Mouse (Mus musculus): ENCODE measurements at regions not wholly inside any gene's neighbourhood (a gene's known extent, or its start where the extent isn't known, plus 50 kb on each side); places are given as distances from the start of the nearest gene placed in this dataset.

GRCm38 (mm10) chr1:35338184-35338583 is 488.4 kb downstream of the Plekhb2 start:
- TF ChIP-seq CTCF (conservative IDR thresholded peaks at IDR 0.05; ENCODE audit: insufficient read depth, insufficient read length, low read depth, low read length) (no peak), POLR2A (IDR thresholded peaks at IDR 0.05; ENCODE audit: low read depth, low read length) (no peak)

Measured in kidney, adult 2 months (tissue).